Mouse (Mus musculus) megakaryocyte, embryonic 14.5 days (primary cell): ENCODE measurements at regions not wholly inside any gene's neighbourhood (a gene's known extent, or its start where the extent isn't known, plus 50 kb on each side); places are given as distances from the start of the nearest gene placed in this dataset.

Experiments used
- FLI1 ChIP-seq: IDR thresholded peaks from 2 replicates; pipeline ENCODE4 v1.6.1; 2012; ENCODE audit warnings: low read length, inconsistent platforms, mixed read lengths
- GATA1 ChIP-seq: IDR thresholded peaks from 3 replicates; pipeline ENCODE4 v1.6.1; 2012; ENCODE audit warnings: mixed read lengths, low read length, inconsistent platforms, borderline replicate concordance

DNA sequence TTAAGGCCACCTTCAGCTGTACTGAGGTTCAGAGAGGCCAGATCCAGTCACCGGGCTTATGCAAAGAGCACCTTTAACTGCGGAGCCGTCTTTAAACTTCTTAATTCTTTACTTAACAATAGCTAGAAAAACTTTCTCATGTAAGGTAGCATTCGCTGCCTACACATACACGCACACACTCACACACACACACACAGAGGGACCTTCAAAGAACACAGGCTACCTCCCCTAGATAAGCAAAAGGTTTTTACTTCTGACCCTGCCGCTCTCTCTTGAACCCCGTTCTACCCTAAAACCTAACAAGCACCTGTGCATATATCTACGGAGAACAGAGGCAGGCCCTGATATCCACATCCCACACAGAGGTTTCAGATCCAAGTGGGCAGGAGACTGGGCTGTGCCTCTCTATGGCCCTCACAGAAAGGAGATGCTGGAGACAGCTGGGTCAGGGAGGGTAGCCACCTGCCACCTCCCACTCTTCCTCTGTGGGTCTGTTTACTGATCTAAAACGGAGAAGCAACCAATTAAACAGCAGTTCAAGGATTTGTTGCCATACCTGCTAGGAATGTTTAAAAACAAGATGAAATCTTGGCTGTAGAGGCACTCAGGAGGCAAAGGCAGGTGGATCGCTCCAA, 81.2 kb downstream of the Tomm20 start:
- TF ChIP-seq GATA1 (no peak), FLI1 (no peak)
